ENCODE assay signal across 1 mouse cellular context in the genomic region with DNA sequence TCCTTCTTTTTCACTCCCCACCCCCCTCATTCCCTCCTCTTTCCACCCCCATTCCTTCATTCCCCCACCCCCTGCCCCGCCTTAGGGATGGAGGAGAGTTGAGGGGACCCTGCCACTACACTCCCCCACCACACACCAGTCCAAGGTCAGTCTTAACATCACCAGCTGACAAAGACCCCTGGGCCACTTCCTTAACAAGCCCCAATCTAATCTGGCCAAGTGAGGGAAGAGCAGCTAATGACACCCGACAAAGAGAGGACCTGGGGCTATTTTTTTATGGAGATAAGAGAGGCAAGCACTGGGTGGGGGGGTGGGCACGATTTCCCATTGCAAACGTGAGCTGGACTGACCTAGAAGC.
A peak's percentile ranks its signal among the peaks of the same experiment; 100 is the strongest.
TF ChIP-seq lines count a peak whose summit lies in the region.

No protein-coding gene starts in this region.

TF ChIP-seq in MEL, 35 proteins besides CTCF, POLR2A, EP300 and RAD21:
- TF ChIP-seq JUND (IDR thresholded peaks at IDR 0.05; ENCODE audit: low read depth, low read length) (no peak), MAFK (IDR thresholded peaks at IDR 0.05; ENCODE audit: borderline replicate concordance, low read depth, low read length) (no peak), MAZ (IDR thresholded peaks at IDR 0.05; ENCODE audit: low read depth, low read length) (0 out of 2 replicates have a peak, but pooled peaks have one; percentile 1)
